Mouse (Mus musculus) limb, embryonic 11.5 days (tissue): ENCODE measurements around the gene Gm13289. TPM values are rescaled to one million over a fixed set of nuclear protein-coding genes. Genes with fewer than 3 reads are reported as not detected.
"Not testable (repeated sequence)": the region's sequence is repeated elsewhere in the genome, so short reads cannot be mapped to it uniquely, and the experiment has no call there.

ENCODE experiments used
- ATAC-seq: fragments of 200-750 bp; cut with Nextera tagmentation; 2 replicates; pipeline ENCODE4 v1.8.0; 2017; ENCODE audit warnings: low read depth; ENCODE audit not compliant: insufficient number of reproducible peaks, low FRiP score, low TSS enrichment
- DNase-seq: peaks from one replicate; pipeline ENCODE4 v3.0.0-alpha.2; 2015; ENCODE audit warnings: low spot score
- H3K27ac ChIP-seq: fragments of 300-500 bp; sonication (generic); replicated peaks from 2 replicates; pipeline ENCODE4 v1.5.1; 2014; ENCODE audit warnings: low read depth, mild to moderate bottlenecking, low read length
- H3K27me3 ChIP-seq: fragments of 300-500 bp; sonication (generic); 2 replicates; pipeline ENCODE4 v1.6.1; 2014; ENCODE audit warnings: mild to moderate bottlenecking, low read length, mixed read lengths; ENCODE audit not compliant: control insufficient read depth, insufficient read depth
- H3K36me3 ChIP-seq: fragments of 300-500 bp; sonication (generic); 2 replicates; pipeline ENCODE4 v1.6.1; 2014; ENCODE audit warnings: mild to moderate bottlenecking, low read length, moderate library complexity, mixed read lengths; ENCODE audit not compliant: control insufficient read depth, insufficient read depth
- H3K4me1 ChIP-seq: fragments of 300-500 bp; sonication (generic); 2 replicates; pipeline ENCODE4 v1.6.1; 2014; ENCODE audit warnings: low read length, mixed read lengths; ENCODE audit not compliant: control insufficient read depth, insufficient read depth
- H3K4me2 ChIP-seq: fragments of 300-500 bp; sonication (generic); 2 replicates; pipeline ENCODE4 v1.6.1; 2014; ENCODE audit warnings: low read depth, mild to moderate bottlenecking, moderate library complexity; ENCODE audit not compliant: severe bottlenecking
- H3K4me3 ChIP-seq: fragments of 300-500 bp; sonication (generic); 2 replicates; pipeline ENCODE4 v1.5.1; 2014; ENCODE audit warnings: low read depth, low read length
- H3K9ac ChIP-seq: fragments of 300-500 bp; sonication (generic); 2 replicates; pipeline ENCODE4 v1.6.1; 2014; ENCODE audit warnings: mild to moderate bottlenecking, low read length
- H3K9me3 ChIP-seq: fragments of 300-500 bp; sonication (generic); 2 replicates; pipeline ENCODE4 v1.6.1; 2016; ENCODE audit warnings: low read length; ENCODE audit not compliant: control insufficient read depth
- WGBS: fragments of 180-500 bp; shearing (Covaris S2); extraction: QIAGEN DNeasy Blood & Tissue Kit; methylation state at CpG from one replicate; pipeline ENCODE4 v1.1.7; 2014; 5-methylcytosine and 5-hydroxymethylcytosine counted together
- polyA plus RNA-seq: library from polyadenylated mRNA; unstranded; fragments of >200 nt; fragmentation: Nextera tagmentation; extraction: Ambion mirVana; gene quantifications from 2 replicates; pipeline ENCODE4 v1.2.1, GENCODE M21; 2014

The Gm13289 gene
- polyA plus RNA-seq, 1 experiment from 2014 or later: not detected

GRCm38 (mm10) chr4:88773534-88773933 lies 3.2 kb upstream of the Gm13289 start, which contains the start of gene Gm13290:
Gene Gm13290 (plus strand): TSS chr4:88773834.
- H3K9me3 ChIP-seq, H3K27me3 ChIP-seq, H3K9ac ChIP-seq, ATAC-seq, H3K27ac ChIP-seq, H3K36me3 ChIP-seq, H3K4me1 ChIP-seq, H3K4me2 ChIP-seq, DNase-seq, H3K4me3 ChIP-seq: not testable (repeated sequence)
- no CpG with 5 or more reads among the region's 32 CpGs for WGBS

- H3K27me3 ChIP-seq, DNase-seq, H3K27ac ChIP-seq, H3K4me2 ChIP-seq, ATAC-seq, H3K4me3 ChIP-seq, H3K9me3 ChIP-seq, H3K36me3 ChIP-seq, H3K9ac ChIP-seq, H3K4me1 ChIP-seq: not testable (repeated sequence)
- WGBS: no CpG with 5 or more reads among the region's 29 CpGs
These were observed 2.8 kb downstream of the Gm13289 start, which contains the start of gene Gm13272 for GRCm38 (mm10) chr4:88779550-88779949. Gene Gm13272 (plus strand): TSS chr4:88779850.

- WGBS: 37% methylated on average over 15 of the region's 18 CpGs
- not testable (repeated sequence) for H3K9ac ChIP-seq, H3K27me3 ChIP-seq, H3K9me3 ChIP-seq, H3K27ac ChIP-seq, H3K36me3 ChIP-seq, ATAC-seq, H3K4me3 ChIP-seq, H3K4me1 ChIP-seq, DNase-seq, H3K4me2 ChIP-seq
These were observed 3.6 kb downstream of the Gm13289 start for GRCm38 (mm10) chr4:88780320-88780719.

DNA sequence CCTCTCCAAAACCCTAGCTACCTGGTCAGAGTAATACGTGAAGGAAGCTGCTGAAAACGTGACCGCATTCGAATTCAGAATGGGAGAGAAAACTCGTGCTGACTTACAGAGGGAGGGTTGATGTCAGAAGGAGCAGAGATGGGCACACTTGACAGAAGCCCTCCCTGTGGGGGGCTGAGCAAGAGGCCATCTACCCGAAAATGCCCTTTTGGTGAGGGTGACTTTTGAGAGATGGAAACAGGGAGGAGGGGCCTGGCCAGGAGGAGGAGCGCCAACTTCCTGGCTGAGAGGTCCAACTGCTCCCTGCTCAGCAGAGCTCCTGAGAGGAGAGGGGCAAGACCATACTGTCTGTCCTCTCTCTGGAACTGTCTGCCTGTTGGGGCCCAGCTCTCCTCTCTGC lies 5.1 kb downstream of the Gm13289 start, which contains the start of gene Ifnz:
Gene Ifnz (plus strand): TSS at position 301 of the 400 bp plus-strand sequence.
- not testable (repeated sequence) for H3K9ac ChIP-seq, H3K9me3 ChIP-seq, H3K36me3 ChIP-seq, H3K4me1 ChIP-seq, H3K27me3 ChIP-seq, H3K27ac ChIP-seq, ATAC-seq, H3K4me3 ChIP-seq, DNase-seq
- 35% methylated on average over 3 of the region's 7 CpGs for WGBS
- peak within 1 kb of the TSS; percentile 28; the same call in 1 of the 2 replicates for H3K4me2 ChIP-seq

DNA sequence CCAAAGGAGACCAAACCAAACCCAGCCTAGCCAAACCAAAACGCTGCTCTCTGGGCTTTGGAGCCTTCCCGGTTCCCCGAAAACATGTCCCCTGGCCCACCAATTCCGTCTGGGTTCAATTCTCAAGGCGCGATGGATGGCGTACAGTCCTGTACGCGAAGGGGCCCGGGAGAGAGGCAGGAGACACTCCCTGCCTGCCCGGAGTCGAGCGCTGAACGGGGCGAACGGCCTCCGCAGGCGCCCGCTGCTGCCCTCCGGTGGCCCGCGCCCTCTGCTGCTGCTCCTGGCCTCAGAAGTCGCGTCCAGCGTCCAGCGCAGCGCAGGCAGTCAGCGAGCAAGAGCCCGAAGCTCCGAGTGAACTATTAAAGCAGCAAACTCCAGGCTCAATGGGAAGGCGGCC lies 5.6 kb downstream of the Gm13289 start:
- H3K4me3 ChIP-seq, ATAC-seq, H3K9ac ChIP-seq, H3K27ac ChIP-seq, H3K4me1 ChIP-seq, H3K9me3 ChIP-seq, H3K27me3 ChIP-seq, DNase-seq, H3K36me3 ChIP-seq: not testable (repeated sequence)
- WGBS: 0% methylated on average over 7 of the region's 31 CpGs
- peak overlapping the region; percentile 28; the same call in 1 of the 2 replicates for H3K4me2 ChIP-seq

GRCm38 (mm10) chr4:88785409-88785808 lies 8.7 kb downstream of the Gm13289 start, which contains the start of gene Gm13276:
Gene Gm13276 (plus strand): TSS chr4:88785709.
- no CpG with 5 or more reads among the region's 27 CpGs for WGBS
- H3K9me3 ChIP-seq, H3K27ac ChIP-seq, H3K36me3 ChIP-seq, DNase-seq, H3K4me1 ChIP-seq, H3K27me3 ChIP-seq, H3K4me2 ChIP-seq, ATAC-seq, H3K4me3 ChIP-seq, H3K9ac ChIP-seq: not testable (repeated sequence)

DNA sequence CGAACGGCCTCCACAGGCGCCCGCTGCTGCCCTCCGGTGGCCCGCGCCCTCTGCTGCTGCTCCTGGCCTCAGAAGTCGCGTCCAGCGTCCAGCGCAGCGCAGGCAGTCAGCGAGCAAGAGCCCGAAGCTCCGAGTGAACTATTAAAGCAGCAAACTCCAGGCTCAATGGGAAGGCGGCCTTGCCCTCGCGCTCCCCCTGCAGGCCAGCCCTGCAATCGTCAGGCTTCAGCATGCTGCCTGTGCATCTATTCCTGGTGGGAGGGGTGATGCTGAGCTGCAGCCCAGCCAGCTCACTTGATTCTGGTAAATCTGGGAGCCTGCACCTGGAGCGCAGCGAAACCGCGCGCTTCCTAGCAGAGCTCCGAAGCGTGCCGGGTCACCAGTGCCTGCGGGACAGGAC lies 11.7 kb downstream of the Gm13289 start, which contains the start of gene Gm13277:
Gene Gm13277 (plus strand): TSS at position 231 of the 400 bp plus-strand sequence.
- H3K27me3 ChIP-seq, ATAC-seq, DNase-seq, H3K4me1 ChIP-seq, H3K27ac ChIP-seq, H3K9me3 ChIP-seq, H3K4me3 ChIP-seq, H3K4me2 ChIP-seq, H3K36me3 ChIP-seq, H3K9ac ChIP-seq: not testable (repeated sequence)
- no CpG with 5 or more reads among the region's 28 CpGs for WGBS

GRCm38 (mm10) chr4:88791250-88791649 lies 14.5 kb downstream of the Gm13289 start, which contains the start of gene Gm13278:
Gene Gm13278 (plus strand): TSS chr4:88791550.
- H3K36me3 ChIP-seq, H3K4me3 ChIP-seq, H3K9ac ChIP-seq, DNase-seq, H3K9me3 ChIP-seq, H3K4me2 ChIP-seq, ATAC-seq, H3K27ac ChIP-seq, H3K4me1 ChIP-seq, H3K27me3 ChIP-seq: not testable (repeated sequence)
- no CpG with 5 or more reads among the region's 28 CpGs for WGBS
